Mouse (Mus musculus): ENCODE measurements around the gene Ppfia1. TPM values are rescaled to one million over a fixed set of nuclear protein-coding genes. Genes with fewer than 3 reads are reported as not detected.

Ppfia1 gene
- polyA plus RNA-seq, 1 experiment from 2014 or later: 34.6 TPM

- no peak overlapping the region for H3K4me3 ChIP-seq (replicated peaks; ENCODE audit: low read length)
- no peak for ATAC-seq
These were observed 114.7 kb downstream of the Ppfia1 start for GRCm38 (mm10) chr7:144438811-144439210.

GRCm38 (mm10) chr7:144432920-144433319 lies 120.6 kb downstream of the Ppfia1 start:
- no peak overlapping the region for H3K9ac ChIP-seq (replicated peaks; ENCODE audit: low read depth, low read length)
- no peaks in the 10 kb centered on the region for H3K9me3 ChIP-seq (ENCODE audit: control insufficient read depth, low read length)
- ATAC-seq: no peak
- no peak overlapping the region for H3K27ac ChIP-seq (ENCODE audit: low read length)
- no peaks in the 10 kb centered on the region for H3K27me3 ChIP-seq (replicated peaks; ENCODE audit: control insufficient read depth, insufficient read depth, low read length)
- no peak overlapping the region for H3K4me3 ChIP-seq (replicated peaks; ENCODE audit: low read length)
- H3K4me1 ChIP-seq (replicated peaks; ENCODE audit: control insufficient read depth, insufficient read depth, low read length): no peaks in the 10 kb centered on the region
- H3K4me2 ChIP-seq (ENCODE audit: low read length): no peak overlapping the region
- H3K36me3 ChIP-seq (ENCODE audit: control insufficient read depth, insufficient read depth): peaks cover 12% of the 10 kb centered on the region
- WGBS: 76% methylated on average over 2 of the region's 2 CpGs

More at GRCm38 (mm10) chr7:144438811-144439210, 114.7 kb downstream of the Ppfia1 start:
- Histone ChIP-seq H3K4me2 (ENCODE audit: low read length) (no peak overlapping the region), H3K36me3 (ENCODE audit: control insufficient read depth, insufficient read depth) (peaks cover 41% of the 10 kb centered on the region), H3K27me3 (replicated peaks; ENCODE audit: control insufficient read depth, insufficient read depth, low read length) (no peaks in the 10 kb centered on the region), H3K9ac (replicated peaks; ENCODE audit: low read depth, low read length) (no peak overlapping the region), H3K9me3 (ENCODE audit: control insufficient read depth, low read length) (no peaks in the 10 kb centered on the region), H3K4me1 (replicated peaks; ENCODE audit: control insufficient read depth, insufficient read depth, low read length) (no peaks in the 10 kb centered on the region), H3K27ac (ENCODE audit: low read length) (no peak overlapping the region)
- WGBS: 96% methylated on average over 7 of the region's 7 CpGs

GRCm38 (mm10) chr7:144427460-144427859 lies 126.1 kb downstream of the Ppfia1 start:
- no peak overlapping the region for H3K9ac ChIP-seq (replicated peaks; ENCODE audit: low read depth, low read length)
- H3K4me3 ChIP-seq (replicated peaks; ENCODE audit: low read length): no peak overlapping the region
- no peak overlapping the region for H3K4me2 ChIP-seq (ENCODE audit: low read length)
- H3K27me3 ChIP-seq (replicated peaks; ENCODE audit: control insufficient read depth, insufficient read depth, low read length): no peaks in the 10 kb centered on the region
- H3K9me3 ChIP-seq (ENCODE audit: control insufficient read depth, low read length): no peaks in the 10 kb centered on the region
- ATAC-seq: no peak
- 85% methylated on average over 3 of the region's 3 CpGs for WGBS
- H3K27ac ChIP-seq (ENCODE audit: low read length): no peak overlapping the region
- no peaks in the 10 kb centered on the region for H3K4me1 ChIP-seq (replicated peaks; ENCODE audit: control insufficient read depth, insufficient read depth, low read length)
- no peaks in the 10 kb centered on the region for H3K36me3 ChIP-seq (ENCODE audit: control insufficient read depth, insufficient read depth)

Other genes with a start within 250 kb of the Ppfia1 start
- gene Cttn, start 82.7 kb downstream of the Ppfia1 start, polyA plus RNA-seq (2015; fragmentation: Nextera tagmentation; extraction: Ambion mirVana): 181 and 189 TPM in 2 replicates
- 5.2 and 5.8 TPM in 2 replicates for gene Fadd, start 28.7 kb upstream of the Ppfia1 start, polyA plus RNA-seq (2015; fragmentation: Nextera tagmentation; extraction: Ambion mirVana)
- 8.0 and 9.4 TPM in 2 replicates for gene Ano1, start 198.2 kb upstream of the Ppfia1 start, polyA plus RNA-seq (2015; fragmentation: Nextera tagmentation; extraction: Ambion mirVana)